Mouse (Mus musculus) embryonic facial prominence, embryonic 12.5 days (tissue): ENCODE data around the gene Pdzrn4. TPM values are rescaled to one million over a fixed set of nuclear protein-coding genes. Genes with fewer than 3 reads are reported as not detected.

ENCODE experiments used
- ATAC-seq: fragments of 200-750 bp; cut with Nextera tagmentation; 2 replicates; pipeline ENCODE4 v1.8.0; 2017; ENCODE audit not compliant: insufficient number of reproducible peaks, insufficient read depth, low FRiP score, low TSS enrichment
- H3K27ac ChIP-seq: fragments of 300-500 bp; sonication (generic); 2 replicates; pipeline ENCODE4 v1.5.1; 2016; ENCODE audit warnings: mild to moderate bottlenecking
- H3K27me3 ChIP-seq: fragments of 300-500 bp; sonication (generic); 2 replicates; pipeline ENCODE4 v1.6.1; 2016; ENCODE audit warnings: mild to moderate bottlenecking, moderate library complexity
- H3K36me3 ChIP-seq: fragments of 300-500 bp; sonication (generic); 2 replicates; pipeline ENCODE4 v1.6.1; 2016; ENCODE audit warnings: mild to moderate bottlenecking
- H3K4me1 ChIP-seq: fragments of 300-500 bp; sonication (generic); 2 replicates; pipeline ENCODE4 v1.6.1; 2016
- H3K4me2 ChIP-seq: fragments of 300-500 bp; sonication (generic); replicated peaks from 2 replicates; pipeline ENCODE4 v1.6.1; 2016; ENCODE audit warnings: mild to moderate bottlenecking, moderate library complexity
- H3K4me3 ChIP-seq: fragments of 300-500 bp; sonication (generic); 2 replicates; pipeline ENCODE4 v1.5.1; 2016; ENCODE audit warnings: mild to moderate bottlenecking
- H3K9ac ChIP-seq: fragments of 300-500 bp; sonication (generic); 2 replicates; pipeline ENCODE4 v1.6.1; 2016; ENCODE audit warnings: mild to moderate bottlenecking, moderate library complexity
- H3K9me3 ChIP-seq: fragments of 300-500 bp; sonication (generic); 2 replicates; pipeline ENCODE4 v1.6.1; 2016; ENCODE audit warnings: mild to moderate bottlenecking, moderate library complexity
- WGBS: fragments of 180-500 bp; shearing (Covaris S2); methylation state at CpG from one replicate; pipeline ENCODE4 v1.1.7; 2016; 5-methylcytosine and 5-hydroxymethylcytosine counted together
- polyA plus RNA-seq: library from polyadenylated mRNA; unstranded; fragments of >200 nt; fragmentation: Nextera tagmentation; extraction: Ambion mirVana; gene quantifications from 2 replicates; pipeline ENCODE4 v1.2.1, GENCODE M21; 2016

The Pdzrn4 gene
- polyA plus RNA-seq, 1 experiment from 2014 or later, result 7.6 TPM

DNA sequence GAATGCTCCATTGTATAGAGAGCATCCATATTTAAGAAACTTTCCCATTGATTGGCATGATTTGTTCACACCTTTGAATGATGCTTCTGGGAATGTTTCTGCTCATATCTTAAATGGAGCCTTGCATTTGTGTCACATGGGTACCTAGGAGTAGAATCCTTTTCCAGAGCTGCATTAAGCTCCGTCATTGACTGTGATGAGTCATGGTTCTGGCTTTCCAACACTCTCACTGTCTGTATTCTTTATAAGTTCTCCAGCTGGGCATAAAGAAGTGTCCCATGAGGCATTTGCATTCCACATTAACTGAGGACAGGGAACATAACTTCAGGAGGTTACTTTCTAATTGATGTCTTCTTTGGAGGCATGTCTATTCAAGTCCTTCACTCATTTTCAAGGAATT, 106.1 kb downstream of the Pdzrn4 start:
- no peak for ATAC-seq
- no peak overlapping the region for H3K27ac ChIP-seq
- WGBS, result 88% methylated on average over 1 of the region's 1 CpGs
- H3K27me3 ChIP-seq, result no peaks in the 10 kb centered on the region
- no peak overlapping the region for H3K9ac ChIP-seq
- H3K4me3 ChIP-seq, result no peak overlapping the region
- H3K9me3 ChIP-seq, result no peaks in the 10 kb centered on the region
- H3K36me3 ChIP-seq, result no peaks in the 10 kb centered on the region
- no peaks in the 10 kb centered on the region for H3K4me1 ChIP-seq
- H3K4me2 ChIP-seq, result no peak overlapping the region

DNA sequence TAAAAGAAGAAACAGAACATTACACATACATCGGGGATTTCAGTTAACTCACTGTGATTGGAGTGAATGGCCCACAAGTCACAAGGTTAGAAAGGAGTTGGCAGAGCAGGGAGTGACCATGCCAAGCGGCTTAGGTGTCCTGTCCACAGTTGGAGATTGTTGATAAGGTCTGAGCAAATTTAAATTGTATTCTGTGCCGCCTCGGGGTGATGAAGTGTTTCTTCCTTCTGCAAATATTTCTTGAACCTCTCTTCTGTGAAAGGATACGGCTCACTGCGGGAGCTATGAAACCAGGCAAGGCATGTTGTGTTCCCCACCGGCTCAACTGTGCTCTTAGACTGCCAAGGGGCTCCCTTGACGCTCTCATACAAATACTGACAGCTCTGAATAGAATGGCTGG, 112.7 kb downstream of the Pdzrn4 start:
- WGBS, result 82% methylated on average over 8 of the region's 8 CpGs
- Histone ChIP-seq H3K9me3 (no peaks in the 10 kb centered on the region), H3K4me2 (no peak overlapping the region), H3K27ac (no peak overlapping the region), H3K9ac (no peak overlapping the region), H3K4me1 (no peaks in the 10 kb centered on the region), H3K27me3 (no peaks in the 10 kb centered on the region), H3K4me3 (no peak overlapping the region), H3K36me3 (no peaks in the 10 kb centered on the region)
- no peak for ATAC-seq

DNA sequence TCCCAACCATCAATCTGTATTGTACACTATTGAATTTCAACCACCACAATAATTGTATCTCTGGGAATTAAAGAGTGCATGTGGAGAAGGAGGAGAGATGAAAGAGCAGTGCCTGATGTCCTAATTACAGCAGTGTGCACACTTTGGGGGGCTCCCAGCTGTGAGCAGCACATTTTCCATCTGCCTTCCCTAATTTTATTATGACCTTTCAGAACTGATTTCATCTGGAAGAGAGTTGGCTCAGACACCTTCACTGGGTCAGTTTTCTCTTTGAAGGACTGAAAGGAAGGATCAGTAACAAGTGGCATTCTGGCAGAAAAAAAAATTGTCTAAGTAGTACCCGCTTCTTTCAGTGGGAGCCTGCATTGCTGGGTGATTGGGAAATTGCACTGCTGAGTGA, 119.0 kb downstream of the Pdzrn4 start:
- ATAC-seq, result no peak
- Histone ChIP-seq H3K27me3 (no peaks in the 10 kb centered on the region), H3K4me2 (no peak overlapping the region), H3K4me1 (peaks cover 4% of the 10 kb centered on the region; the same call in 1 of the 2 replicates), H3K9ac (no peak overlapping the region), H3K27ac (no peak overlapping the region), H3K4me3 (no peak overlapping the region), H3K36me3 (no peaks in the 10 kb centered on the region), H3K9me3 (no peaks in the 10 kb centered on the region)
- 50% methylated on average over 1 of the region's 1 CpGs for WGBS

DNA sequence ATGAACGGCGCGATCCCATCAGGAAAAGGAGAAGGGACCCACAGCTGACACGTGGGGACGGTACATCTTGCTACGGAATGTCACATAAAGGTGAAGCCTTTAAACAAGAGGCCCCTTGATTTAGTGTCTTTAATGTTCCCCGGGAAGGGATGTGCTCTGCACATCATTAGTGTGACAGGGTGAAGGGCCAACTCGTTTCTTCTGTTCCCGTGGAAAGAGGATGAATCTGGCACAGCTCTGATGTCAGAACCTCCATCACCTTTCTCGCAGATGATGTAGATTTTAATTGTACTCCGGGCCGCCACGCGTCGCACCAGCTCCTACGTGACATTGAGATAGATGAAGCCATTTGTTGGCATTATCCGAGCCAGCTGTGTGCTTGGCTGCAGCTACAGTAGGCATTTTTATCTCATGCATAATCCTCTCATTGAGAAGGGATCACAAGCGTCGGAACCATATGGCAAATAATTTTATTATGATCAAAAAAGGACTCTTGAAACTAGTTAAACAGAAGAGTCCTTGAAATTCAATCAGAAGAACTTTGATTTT, 124.1 kb downstream of the Pdzrn4 start:
- Histone ChIP-seq H3K9ac (no peak overlapping the region), H3K4me1 (peaks cover under 1% of the 10 kb centered on the region; the same call in 1 of the 2 replicates), H3K27ac (no peak overlapping the region), H3K36me3 (no peaks in the 10 kb centered on the region), H3K9me3 (no peaks in the 10 kb centered on the region), H3K27me3 (no peaks in the 10 kb centered on the region), H3K4me3 (no peak overlapping the region), H3K4me2 (no peak overlapping the region)
- 63% methylated on average over 19 of the region's 19 CpGs for WGBS
- no peak for ATAC-seq

DNA sequence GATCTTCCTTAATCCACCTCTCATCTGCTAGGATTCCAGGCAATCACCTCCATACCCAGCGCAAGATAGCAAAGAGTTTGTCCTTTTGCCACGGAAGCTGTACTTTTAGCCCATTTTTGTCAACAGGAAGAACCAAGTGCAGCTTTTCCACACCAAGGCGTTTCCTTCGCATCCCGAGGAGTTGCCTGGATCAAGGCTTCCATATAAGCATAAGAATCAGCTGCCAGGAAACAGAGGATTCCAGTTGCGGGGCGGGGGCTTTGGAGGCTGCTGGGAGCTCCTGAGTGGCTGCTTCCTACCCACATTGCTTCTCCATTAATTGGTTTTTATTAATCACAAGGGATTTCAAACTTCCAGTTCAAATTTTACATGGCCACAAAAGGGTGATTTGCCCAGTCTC, 125.0 kb downstream of the Pdzrn4 start:
- ATAC-seq, result no peak
- Histone ChIP-seq H3K4me1 (no peaks in the 10 kb centered on the region), H3K9me3 (0 out of 2 replicates have a peak, but pooled peaks cover under 1% of the 10 kb centered on the region), H3K9ac (no peak overlapping the region), H3K36me3 (no peaks in the 10 kb centered on the region), H3K4me3 (no peak overlapping the region), H3K27ac (no peak overlapping the region), H3K4me2 (peak overlapping the region; percentile 21; the same call in 1 of the 2 replicates), H3K27me3 (no peaks in the 10 kb centered on the region)
- 20% methylated on average over 7 of the region's 7 CpGs for WGBS

DNA sequence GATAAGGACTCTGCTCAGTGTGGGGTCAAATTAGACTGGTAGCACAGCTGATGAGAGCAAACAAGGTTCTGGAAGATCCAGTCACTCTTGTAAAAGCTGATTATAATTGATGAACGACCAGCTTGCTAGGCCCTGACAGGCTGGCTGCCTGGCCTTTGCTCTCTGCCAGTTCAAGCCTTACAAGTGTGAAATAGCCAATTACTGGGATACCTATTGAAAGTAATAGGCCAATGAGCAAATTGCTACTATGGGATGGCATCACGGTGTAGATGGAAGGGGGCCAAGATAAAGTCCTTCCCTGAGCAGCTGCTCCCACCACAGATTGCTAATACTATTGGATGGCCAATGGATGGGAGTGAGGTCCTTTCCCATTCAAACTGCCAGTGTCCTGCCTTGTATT, 128.2 kb downstream of the Pdzrn4 start:
- H3K27me3 ChIP-seq, result no peaks in the 10 kb centered on the region
- no peak for ATAC-seq
- no peak overlapping the region for H3K27ac ChIP-seq
- no peak overlapping the region for H3K4me2 ChIP-seq
- 29% methylated on average over 2 of the region's 2 CpGs for WGBS
- H3K36me3 ChIP-seq, result no peaks in the 10 kb centered on the region
- no peaks in the 10 kb centered on the region for H3K4me1 ChIP-seq
- no peak overlapping the region for H3K9ac ChIP-seq
- no peak overlapping the region for H3K4me3 ChIP-seq
- H3K9me3 ChIP-seq, result 0 out of 2 replicates have a peak, but pooled peaks cover 4% of the 10 kb centered on the region

DNA sequence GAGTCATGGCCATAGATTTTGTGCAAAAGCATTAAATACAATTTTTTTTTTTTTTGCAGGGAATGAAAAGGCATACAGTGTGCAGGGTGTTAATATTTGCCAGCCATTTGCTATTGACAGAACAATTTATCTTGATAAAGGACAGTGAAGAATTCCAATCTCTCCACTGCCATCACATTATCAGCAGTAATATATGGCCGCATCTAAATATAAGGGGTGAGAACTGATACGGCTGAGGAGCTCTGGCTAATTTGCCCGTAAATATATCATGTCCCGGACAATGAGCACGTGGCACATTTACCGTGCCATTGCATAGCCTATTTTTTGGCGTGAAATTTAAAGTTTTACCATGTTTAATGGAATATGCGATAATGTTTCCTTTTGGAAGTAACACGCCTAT, 128.7 kb downstream of the Pdzrn4 start:
- no peak overlapping the region for H3K4me3 ChIP-seq
- WGBS, result 92% methylated on average over 9 of the region's 9 CpGs
- 0 out of 2 replicates have a peak, but pooled peaks cover 4% of the 10 kb centered on the region for H3K9me3 ChIP-seq
- no peak overlapping the region for H3K27ac ChIP-seq
- no peak overlapping the region for H3K4me2 ChIP-seq
- H3K9ac ChIP-seq, result no peak overlapping the region
- H3K4me1 ChIP-seq, result no peaks in the 10 kb centered on the region
- no peak for ATAC-seq
- H3K27me3 ChIP-seq, result no peaks in the 10 kb centered on the region
- H3K36me3 ChIP-seq, result no peaks in the 10 kb centered on the region

DNA sequence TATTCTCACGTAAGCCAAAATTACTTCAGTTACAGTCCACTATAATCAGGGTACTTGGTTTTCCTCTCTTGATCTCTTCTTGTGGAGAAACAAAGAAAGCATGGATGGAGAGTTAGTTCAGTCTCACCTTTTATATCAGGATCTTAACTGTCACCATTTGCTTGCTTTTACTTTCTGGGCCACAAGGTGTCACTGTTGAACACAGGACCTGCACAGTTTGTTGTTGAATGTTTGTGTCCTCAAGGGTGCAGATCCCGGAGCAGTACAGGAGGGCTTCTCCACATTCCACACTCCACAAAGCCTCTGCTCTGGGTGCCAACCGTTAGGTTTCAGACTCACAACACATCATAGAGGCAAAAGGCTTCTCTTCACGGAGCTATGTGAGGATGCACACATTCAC, 130.1 kb downstream of the Pdzrn4 start:
- Histone ChIP-seq H3K9ac (no peak overlapping the region), H3K4me1 (no peaks in the 10 kb centered on the region), H3K4me2 (no peak overlapping the region), H3K36me3 (no peaks in the 10 kb centered on the region), H3K4me3 (no peak overlapping the region), H3K27me3 (no peaks in the 10 kb centered on the region), H3K9me3 (0 out of 2 replicates have a peak, but pooled peaks cover 4% of the 10 kb centered on the region), H3K27ac (no peak overlapping the region)
- 65% methylated on average over 4 of the region's 4 CpGs for WGBS
- ATAC-seq, result no peak

DNA sequence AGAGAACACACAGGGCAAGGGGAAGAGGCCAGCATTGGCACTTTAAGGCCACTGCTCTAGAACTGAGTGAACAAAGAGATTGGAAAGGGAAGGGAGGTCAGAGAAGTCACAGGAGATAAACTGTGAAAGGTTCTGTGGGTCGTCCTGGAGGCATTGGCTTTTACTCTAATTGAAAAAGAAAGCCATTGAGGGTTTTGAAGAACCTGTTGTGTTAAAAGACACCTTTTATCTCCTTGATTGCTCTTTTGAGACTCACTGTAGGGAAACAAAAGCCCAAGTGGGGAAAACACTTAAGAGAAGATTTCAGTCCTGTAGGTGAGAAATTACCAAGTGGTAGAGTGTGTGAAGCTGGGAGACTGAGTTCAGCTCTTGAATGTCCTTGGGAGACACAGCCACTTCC, 146.6 kb downstream of the Pdzrn4 start:
- Histone ChIP-seq H3K9me3 (no peaks in the 10 kb centered on the region), H3K36me3 (no peaks in the 10 kb centered on the region), H3K4me3 (no peak overlapping the region), H3K27ac (no peak overlapping the region), H3K4me2 (no peak overlapping the region), H3K9ac (no peak overlapping the region), H3K4me1 (no peaks in the 10 kb centered on the region), H3K27me3 (no peaks in the 10 kb centered on the region)
- ATAC-seq, result no peak
- WGBS, result 9% methylated on average over 1 of the region's 1 CpGs

DNA sequence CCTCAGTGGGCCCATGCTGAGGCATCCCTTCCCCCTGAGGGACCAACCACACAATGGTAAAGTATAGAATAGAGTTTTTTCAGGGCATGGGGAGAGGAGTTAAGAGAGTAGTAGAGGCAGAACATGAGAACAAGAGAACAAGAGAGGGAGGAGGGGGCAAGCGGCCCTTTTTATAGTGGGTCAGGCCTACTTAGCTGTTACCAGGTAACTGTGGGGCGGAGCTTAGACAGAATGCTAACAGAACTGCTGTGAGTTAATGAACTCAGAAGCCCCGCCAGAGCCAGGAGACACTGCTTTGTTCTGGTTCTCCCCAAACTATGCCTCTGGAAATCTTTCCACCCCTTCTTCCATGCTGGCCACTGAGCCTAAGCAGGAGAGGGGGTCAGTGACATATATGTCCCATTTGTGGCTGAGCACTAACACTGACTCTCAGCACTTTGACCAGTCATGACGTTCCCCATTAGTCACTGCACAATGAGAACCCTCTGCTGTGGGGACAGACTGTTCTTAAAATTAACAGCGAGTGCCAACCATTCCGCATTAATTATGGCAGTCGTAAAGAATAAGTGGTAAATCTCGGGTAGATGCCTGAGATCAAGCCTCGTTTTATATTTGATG, 150.7 kb downstream of the Pdzrn4 start:
- WGBS, result 68% methylated on average over 9 of the region's 9 CpGs
- H3K9ac ChIP-seq, result no peak overlapping the region
- no peaks in the 10 kb centered on the region for H3K9me3 ChIP-seq
- no peaks in the 10 kb centered on the region for H3K36me3 ChIP-seq
- no peak overlapping the region for H3K27ac ChIP-seq
- no peaks in the 10 kb centered on the region for H3K4me1 ChIP-seq
- no peaks in the 10 kb centered on the region for H3K27me3 ChIP-seq
- H3K4me3 ChIP-seq, result no peak overlapping the region
- no peak overlapping the region for H3K4me2 ChIP-seq
- ATAC-seq, result no peak

DNA sequence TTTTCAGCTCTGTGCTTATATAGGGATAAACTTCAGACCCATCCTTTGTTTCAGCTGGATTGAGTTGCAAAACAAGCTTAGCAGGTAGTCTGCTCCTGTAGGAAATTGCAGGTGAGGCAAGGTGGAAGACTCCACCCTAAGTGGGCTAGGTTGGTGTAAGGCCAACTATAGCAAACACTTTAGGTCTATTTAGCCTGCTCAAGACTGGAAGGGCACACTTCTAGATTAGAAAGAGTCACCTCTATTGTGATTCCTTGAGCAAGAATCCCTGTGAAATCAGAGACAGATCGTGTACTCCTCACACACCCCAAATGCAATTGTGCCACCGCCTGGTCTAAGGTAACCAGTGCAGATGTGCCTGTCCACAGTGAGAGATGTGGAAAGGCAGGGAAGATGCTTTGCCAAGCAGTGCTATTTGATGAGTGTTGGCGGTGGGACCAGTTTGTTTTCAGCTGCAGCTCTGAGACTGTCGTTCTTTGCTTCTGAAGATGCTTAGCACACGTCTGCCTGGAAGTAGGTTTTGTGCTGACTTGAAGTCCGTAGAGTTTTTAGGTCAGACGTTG, 158.4 kb downstream of the Pdzrn4 start:
- H3K36me3 ChIP-seq, result no peaks in the 10 kb centered on the region
- H3K4me2 ChIP-seq, result no peak overlapping the region
- ATAC-seq, result no peak
- H3K27ac ChIP-seq, result no peak overlapping the region
- H3K9me3 ChIP-seq, result no peaks in the 10 kb centered on the region
- WGBS, result 75% methylated on average over 7 of the region's 7 CpGs
- no peak overlapping the region for H3K4me3 ChIP-seq
- H3K4me1 ChIP-seq, result no peaks in the 10 kb centered on the region
- no peak overlapping the region for H3K9ac ChIP-seq
- no peaks in the 10 kb centered on the region for H3K27me3 ChIP-seq

DNA sequence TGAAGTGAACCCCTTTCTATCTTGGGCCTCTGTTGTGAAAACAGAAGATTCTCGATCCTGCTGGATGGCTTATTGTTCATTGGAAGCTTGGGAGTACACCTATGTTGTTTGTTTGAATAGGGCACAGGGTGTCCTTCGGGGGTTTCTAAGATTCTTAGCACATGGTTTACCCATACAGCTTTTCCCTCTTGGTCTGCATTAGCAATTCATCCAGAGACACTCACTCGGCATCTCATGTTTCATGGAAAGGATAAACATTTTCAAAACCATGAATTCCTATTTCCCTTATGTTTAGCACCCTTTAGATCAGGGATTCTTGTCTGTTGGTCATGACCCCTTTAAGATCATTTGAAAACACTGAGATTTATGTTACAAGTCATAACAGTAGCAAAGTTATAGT, 159.0 kb downstream of the Pdzrn4 start:
- WGBS, result 55% methylated on average over 3 of the region's 3 CpGs
- Histone ChIP-seq H3K4me2 (no peak overlapping the region), H3K27ac (no peak overlapping the region), H3K9me3 (no peaks in the 10 kb centered on the region), H3K4me1 (no peaks in the 10 kb centered on the region), H3K4me3 (no peak overlapping the region), H3K27me3 (no peaks in the 10 kb centered on the region), H3K36me3 (no peaks in the 10 kb centered on the region), H3K9ac (no peak overlapping the region)
- ATAC-seq, result no peak
